In genomic region chr8:122834971-122835370, GRCm38 (mm10) we compare ENCODE assay signal across 8 mouse cellular contexts. TPM values are rescaled to one million over a fixed set of nuclear protein-coding genes. Genes with fewer than 3 reads are reported as not detected.
DNase-seq lines count a peak whose midpoint lies in the region; ATAC-seq lines count a peak whose summit lies in the region.

No protein-coding gene starts in this region.

- WGBS in hindbrain, embryonic 10.5 days, result 34% methylated on average over 8 of the region's 8 CpGs
- WGBS in hindbrain, embryonic 13.5 days, result 38% methylated on average over 8 of the region's 8 CpGs
- 33% methylated on average over 8 of the region's 8 CpGs for WGBS in intestine, embryonic 15.5 days
- WGBS in midbrain, embryonic 13.5 days, result 30% methylated on average over 8 of the region's 8 CpGs

- no peaks in the 10 kb centered on the region for H3K36me3 ChIP-seq in hindbrain, embryonic 10.5 days
- H3K36me3 ChIP-seq in hindbrain, embryonic 13.5 days, result no peaks in the 10 kb centered on the region
- H3K36me3 ChIP-seq in intestine, embryonic 15.5 days, result no peaks in the 10 kb centered on the region
- no peaks in the 10 kb centered on the region for H3K36me3 ChIP-seq in midbrain, embryonic 13.5 days

- peak; percentile 78 for DNase-seq in hindbrain, embryonic 10.5 days (ENCODE audit: low spot score)
- DNase-seq in cerebellum, postnatal 14 days, result peak; percentile 91 to 94
- DNase-seq in gastrocnemius, adult 18-20 months (ENCODE audit: low spot score), result peak; percentile 75
- peak; percentile 61 to 76 for DNase-seq in left cerebral cortex, postnatal 36 days (ENCODE audit: low spot score in 2 of 2)
- DNase-seq in spleen, postnatal 4 days (ENCODE audit: low spot score in 2 of 2), result peak; percentile 77 to 90

- H3K4me3 ChIP-seq in hindbrain, embryonic 10.5 days, result no peak overlapping the region
- no peak overlapping the region for H3K4me3 ChIP-seq in hindbrain, embryonic 13.5 days
- no peak overlapping the region for H3K4me3 ChIP-seq in intestine, embryonic 15.5 days (replicated peaks)
- no peak overlapping the region for H3K4me3 ChIP-seq in midbrain, embryonic 13.5 days (replicated peaks)

- peaks cover 19% of the 10 kb centered on the region; the same call in 1 of the 2 replicates for H3K4me1 ChIP-seq in hindbrain, embryonic 10.5 days (replicated peaks)
- peaks cover 6% of the 10 kb centered on the region for H3K4me1 ChIP-seq in hindbrain, embryonic 13.5 days (replicated peaks)
- no peaks in the 10 kb centered on the region for H3K4me1 ChIP-seq in intestine, embryonic 15.5 days (replicated peaks)
- peaks cover 3% of the 10 kb centered on the region; the same call in 1 of the 2 replicates for H3K4me1 ChIP-seq in midbrain, embryonic 13.5 days (replicated peaks)

- H3K9ac ChIP-seq in hindbrain, embryonic 13.5 days, result no peak overlapping the region
- no peak overlapping the region for H3K9ac ChIP-seq in intestine, embryonic 15.5 days
- H3K9ac ChIP-seq in midbrain, embryonic 13.5 days (replicated peaks), result no peak overlapping the region

- H3K27ac ChIP-seq in hindbrain, embryonic 10.5 days, result no peak overlapping the region
- H3K27ac ChIP-seq in hindbrain, embryonic 13.5 days, result no peak overlapping the region
- H3K27ac ChIP-seq in intestine, embryonic 15.5 days, result no peak overlapping the region
- no peak overlapping the region for H3K27ac ChIP-seq in midbrain, embryonic 13.5 days

- H3K9me3 ChIP-seq in hindbrain, embryonic 10.5 days, result no peaks in the 10 kb centered on the region
- H3K9me3 ChIP-seq in hindbrain, embryonic 13.5 days, result no peaks in the 10 kb centered on the region
- no peaks in the 10 kb centered on the region for H3K9me3 ChIP-seq in intestine, embryonic 15.5 days
- H3K9me3 ChIP-seq in midbrain, embryonic 13.5 days, result no peaks in the 10 kb centered on the region

- no peak overlapping the region for H3K4me2 ChIP-seq in hindbrain, embryonic 13.5 days
- no peak overlapping the region for H3K4me2 ChIP-seq in intestine, embryonic 15.5 days (replicated peaks)
- H3K4me2 ChIP-seq in midbrain, embryonic 13.5 days (replicated peaks), result no peak overlapping the region

- 0 out of 2 replicates have a peak, but pooled peaks cover 3% of the 10 kb centered on the region for H3K27me3 ChIP-seq in hindbrain, embryonic 10.5 days (ENCODE audit: insufficient read depth, poor library complexity, severe bottlenecking)
- H3K27me3 ChIP-seq in hindbrain, embryonic 13.5 days, result no peaks in the 10 kb centered on the region
- H3K27me3 ChIP-seq in intestine, embryonic 15.5 days (replicated peaks), result no peaks in the 10 kb centered on the region
- no peaks in the 10 kb centered on the region for H3K27me3 ChIP-seq in midbrain, embryonic 13.5 days

- intact Hi-C loops in left cerebral cortex, postnatal 36 days (cut with DNase I), result loop anchor here (10.0 kb wide), 1 partner anchor 360 kb away; no protein-coding TSS in a partner anchor

- no peak for ATAC-seq in hindbrain, embryonic 13.5 days (ENCODE audit: low FRiP score)
- ATAC-seq in intestine, embryonic 15.5 days, result peak; percentile 65
- ATAC-seq in midbrain, embryonic 13.5 days, result peak; percentile 64

RNA-seq across cellular contexts. Expression of gene Cdh15, which starts 12.8 kb away (rescaled TPM):
- polyA plus RNA-seq in hindbrain, embryonic 10.5 days (2016; fragmentation: Nextera tagmentation; extraction: Ambion mirVana), result 0.80 and 1.2 TPM in 2 replicates
- polyA plus RNA-seq in hindbrain, embryonic 13.5 days (2015; fragmentation: Nextera tagmentation; extraction: Ambion mirVana), result 1.5 and 1.8 TPM in 2 replicates
- 10 to 100 TPM; 16.2 to 20.5 TPM for total RNA-seq in gastrocnemius, adult 18-20 months (2021)
- polyA plus RNA-seq in intestine, embryonic 15.5 days (2015; fragmentation: Nextera tagmentation; extraction: Ambion mirVana), result 0.23 and 0.49 TPM in 2 replicates
- total RNA-seq in left cerebral cortex, postnatal 36 days (2021), result under 1 TPM; 0.59 to 0.89 TPM
- polyA plus RNA-seq in midbrain, embryonic 13.5 days (2015; fragmentation: Nextera tagmentation; extraction: Ambion mirVana), result 1.00 and 1.1 TPM in 2 replicates

RNA-seq across cellular contexts. Expression of gene Acsf3, which starts 59.7 kb away (rescaled TPM):
- polyA plus RNA-seq in hindbrain, embryonic 10.5 days (2016; fragmentation: Nextera tagmentation; extraction: Ambion mirVana), result 16.5 and 18.0 TPM in 2 replicates
- 16.2 and 17.4 TPM in 2 replicates for polyA plus RNA-seq in hindbrain, embryonic 13.5 days (2015; fragmentation: Nextera tagmentation; extraction: Ambion mirVana)
- total RNA-seq in gastrocnemius, adult 18-20 months (2021), result 10 to 100 TPM; 12.4 to 12.9 TPM
- 21.8 and 24.6 TPM in 2 replicates for polyA plus RNA-seq in intestine, embryonic 15.5 days (2015; fragmentation: Nextera tagmentation; extraction: Ambion mirVana)
- 10 to 100 TPM; 20.5 to 23.9 TPM for total RNA-seq in left cerebral cortex, postnatal 36 days (2021)
- polyA plus RNA-seq in midbrain, embryonic 13.5 days (2015; fragmentation: Nextera tagmentation; extraction: Ambion mirVana), result 17.9 and 18.7 TPM in 2 replicates
